Mouse (Mus musculus): ENCODE measurements at regions not wholly inside any gene's neighbourhood (a gene's known extent, or its start where the extent isn't known, plus 50 kb on each side); places are given as distances from the start of the nearest gene placed in this dataset.

- 70% methylated on average over 3 of the region's 3 CpGs for WGBS (ENCODE audit: insufficient replicate concordance)
Observed at GRCm38 (mm10) chr4:53210685-53211084, 51.0 kb upstream of the Abca1 start.

More at GRCm38 (mm10) chr4:53210685-53211084, 51.0 kb upstream of the Abca1 start:
- Histone ChIP-seq H3K4me2 (no peak overlapping the region), H3K4me3 (ENCODE audit: low read depth, low read length) (no peak overlapping the region), H3K9ac (ENCODE audit: low read depth, low read length) (no peak overlapping the region), H3K36me3 (ENCODE audit: control insufficient read depth, insufficient read depth, low read length) (no peaks in the 10 kb centered on the region), H3K27ac (ENCODE audit: low read depth, low read length) (no peak overlapping the region), H3K27me3 (ENCODE audit: control insufficient read depth, insufficient read depth, low read length) (no peaks in the 10 kb centered on the region), H3K4me1 (ENCODE audit: control insufficient read depth, insufficient read depth, low read length) (no peaks in the 10 kb centered on the region), H3K9me3 (replicated peaks; ENCODE audit: control insufficient read depth, low read length) (no peaks in the 10 kb centered on the region)
- ATAC-seq (replicated peaks; ENCODE audit: insufficient number of reproducible peaks, low FRiP score, low TSS enrichment): no peak

Measured in heart, embryonic 11.5 days (tissue).